Mouse (Mus musculus) kidney, adult 8-10 months (tissue): ENCODE data around the gene Actl11.

Source experiments
- DNase-seq, 2 experiments: peaks; one replicate each; pipeline ENCODE4 v3.0.0; 2022

Gene Actl11

DNA sequence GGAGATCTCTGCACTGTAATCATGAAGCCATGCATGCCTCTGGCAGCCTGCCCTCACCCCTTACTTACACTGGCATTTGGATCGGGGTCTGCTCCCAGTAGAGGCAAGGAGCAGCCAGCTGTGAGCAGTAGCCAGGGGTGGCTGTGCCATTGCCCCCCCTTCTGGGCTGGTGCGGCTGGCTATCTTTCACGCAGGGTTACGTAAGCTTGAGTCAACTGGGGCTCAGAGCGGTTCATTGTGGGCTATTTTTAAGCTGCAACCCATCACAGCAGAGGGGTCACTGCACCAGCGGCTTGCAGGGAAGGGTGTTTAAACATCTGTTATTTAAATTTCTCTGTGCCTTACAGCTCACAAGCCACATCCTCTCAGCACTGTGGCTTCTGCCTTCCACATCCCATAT is 4.3 kb upstream of the Actl11 start:
- DNase-seq, result no peak

DNA sequence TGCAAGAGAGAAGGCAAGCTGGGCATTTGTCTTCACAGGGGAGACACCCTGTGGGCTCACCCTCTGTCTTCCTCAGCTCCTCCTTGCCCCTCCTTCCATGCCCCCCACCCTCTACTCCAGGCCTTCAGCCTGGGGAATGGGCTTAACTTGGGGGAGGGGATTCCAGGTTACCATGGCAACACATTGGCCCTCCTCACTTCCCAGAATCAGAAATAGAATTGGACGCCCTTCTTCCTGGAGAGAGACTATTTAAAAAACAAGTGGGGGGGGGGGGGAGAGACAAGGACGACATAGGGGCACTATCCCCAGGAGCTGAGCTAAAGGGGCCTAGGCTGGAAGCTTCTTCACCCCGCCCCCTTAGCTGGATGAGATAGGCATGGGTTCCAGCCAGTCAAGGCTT is 3.0 kb upstream of the Actl11 start:
- no peak for DNase-seq

DNA sequence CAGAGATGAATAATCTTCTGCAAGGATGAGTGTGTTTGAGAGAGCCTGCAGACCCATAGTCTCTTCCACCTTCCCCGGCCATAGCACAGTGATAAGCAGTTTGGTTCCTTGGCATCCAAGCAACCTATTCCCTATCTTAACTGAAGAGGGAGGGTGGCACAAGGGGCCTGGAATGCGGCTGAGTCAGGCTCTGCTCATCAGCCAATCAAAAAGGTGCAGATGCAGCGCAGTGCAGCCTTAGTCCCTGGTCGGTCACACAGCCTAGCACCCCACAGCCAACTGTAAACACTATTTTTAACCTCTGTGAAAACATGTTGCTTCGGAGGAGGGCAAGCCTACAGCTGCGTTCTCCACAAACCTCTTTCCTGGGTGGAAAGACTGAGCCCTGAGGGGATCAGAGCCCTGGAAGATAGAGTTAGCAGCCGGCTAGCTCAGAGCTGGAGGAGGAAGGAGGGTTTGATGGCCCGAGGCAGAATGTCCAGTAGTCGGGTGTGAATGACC is 1.3 kb upstream of the Actl11 start:
- DNase-seq, result no peak

DNA sequence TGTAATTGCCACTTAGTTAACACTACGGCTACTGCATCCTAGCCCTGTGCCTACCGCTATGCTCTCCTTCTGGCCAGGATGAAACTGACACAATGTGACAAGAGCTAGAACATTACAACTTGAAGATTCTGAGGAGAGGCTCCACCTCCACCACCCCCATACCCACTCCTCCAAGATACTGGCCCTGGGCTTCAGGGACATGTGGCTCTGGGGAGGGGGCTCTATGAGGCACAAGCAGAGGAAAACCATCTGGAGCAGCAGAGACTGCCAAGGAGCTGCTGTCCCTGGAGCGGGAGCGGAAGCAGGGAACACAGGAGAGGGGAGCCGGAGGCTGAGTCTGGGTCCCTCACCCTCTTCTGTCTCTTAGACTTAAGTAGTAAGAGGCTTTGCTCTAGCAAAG is 520 bp upstream of the Actl11 start:
- DNase-seq, result no peak

DNA sequence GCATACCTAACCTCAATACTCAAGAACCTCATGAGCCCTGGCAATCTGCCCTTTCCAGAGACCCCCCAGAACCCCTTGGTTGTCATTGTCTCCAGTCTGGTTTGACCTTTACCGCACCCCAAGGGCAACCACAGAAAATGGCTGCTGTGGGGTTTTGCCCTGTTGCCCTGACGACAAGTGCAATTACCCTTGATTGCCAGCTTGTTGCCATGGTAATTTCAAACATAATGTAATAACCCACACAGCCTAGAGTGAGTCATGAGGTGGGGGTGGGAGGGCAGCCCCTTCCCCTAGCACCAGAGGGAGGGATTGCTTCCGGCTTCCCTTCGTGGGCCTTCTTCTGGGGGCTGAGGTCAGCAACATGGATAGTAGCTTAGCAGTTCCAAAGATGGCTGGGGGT is 4.0 kb downstream of the Actl11 start:
- no peak for DNase-seq

DNA sequence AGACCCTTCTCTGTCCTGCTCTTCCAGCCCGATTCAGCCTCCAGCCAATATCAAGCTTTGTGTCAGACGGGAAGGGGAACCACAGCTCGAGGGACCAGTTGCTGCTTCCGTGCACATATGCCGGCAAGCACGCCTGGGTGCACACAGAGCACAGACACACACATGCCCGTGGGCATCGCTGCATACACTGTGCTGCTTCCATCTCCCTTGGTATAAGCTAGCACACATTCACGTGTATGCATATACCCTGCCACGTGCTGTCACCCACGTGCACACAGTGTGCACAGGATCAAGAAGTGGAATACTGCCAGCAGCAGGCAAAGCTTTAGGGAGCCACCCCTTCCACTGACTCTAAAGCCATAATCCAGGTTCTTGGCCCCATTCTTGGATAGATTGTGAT is 5.9 kb downstream of the Actl11 start:
- no peak for DNase-seq

DNA sequence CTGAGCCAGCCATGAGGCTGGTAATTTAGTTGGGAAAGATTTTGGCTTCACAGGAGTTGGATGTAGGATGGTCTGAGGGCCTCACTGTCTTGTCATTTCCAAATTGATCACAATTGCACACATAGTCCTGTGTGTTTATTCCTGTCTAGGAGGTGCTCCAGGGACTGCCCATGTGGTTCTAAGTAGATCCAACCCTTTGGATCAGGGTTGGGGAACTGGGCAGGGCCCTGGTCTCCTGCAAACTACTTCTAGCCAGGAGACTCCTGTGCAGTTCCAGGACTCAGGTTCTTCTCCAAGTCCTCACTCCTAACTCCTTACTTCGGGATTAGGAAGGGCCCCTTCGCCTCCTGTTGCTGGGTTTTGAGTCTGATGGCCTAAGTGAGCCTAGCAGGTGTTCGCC is 7.1 kb downstream of the Actl11 start, which contains the start of gene Camkv:
TSS of gene Camkv (plus strand) at position 301 of the 400 bp plus-strand sequence.
- no peak for DNase-seq

DNA sequence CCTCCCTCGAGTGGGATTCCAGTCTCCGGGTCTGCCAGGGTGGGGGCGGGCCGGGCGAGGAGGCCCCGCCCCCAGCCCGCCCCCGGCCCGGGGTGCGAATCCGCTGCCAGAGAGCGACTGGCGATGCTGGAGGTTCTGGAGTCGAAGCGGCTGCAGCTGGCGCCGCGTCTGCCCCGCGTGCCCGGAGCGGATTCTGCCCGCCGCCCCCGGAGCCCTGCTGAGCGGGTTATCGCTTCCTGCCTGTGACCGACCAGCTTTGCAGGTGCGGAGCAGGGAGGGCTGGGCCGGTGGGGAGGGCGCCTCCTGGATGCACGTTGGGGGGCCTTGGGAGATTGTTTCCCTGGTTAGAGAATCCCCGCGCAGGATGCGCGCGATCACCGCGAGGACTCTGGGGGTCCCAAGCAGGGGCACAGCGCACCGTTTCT is 7.5 kb downstream of the Actl11 start:
- no peak for DNase-seq

DNA sequence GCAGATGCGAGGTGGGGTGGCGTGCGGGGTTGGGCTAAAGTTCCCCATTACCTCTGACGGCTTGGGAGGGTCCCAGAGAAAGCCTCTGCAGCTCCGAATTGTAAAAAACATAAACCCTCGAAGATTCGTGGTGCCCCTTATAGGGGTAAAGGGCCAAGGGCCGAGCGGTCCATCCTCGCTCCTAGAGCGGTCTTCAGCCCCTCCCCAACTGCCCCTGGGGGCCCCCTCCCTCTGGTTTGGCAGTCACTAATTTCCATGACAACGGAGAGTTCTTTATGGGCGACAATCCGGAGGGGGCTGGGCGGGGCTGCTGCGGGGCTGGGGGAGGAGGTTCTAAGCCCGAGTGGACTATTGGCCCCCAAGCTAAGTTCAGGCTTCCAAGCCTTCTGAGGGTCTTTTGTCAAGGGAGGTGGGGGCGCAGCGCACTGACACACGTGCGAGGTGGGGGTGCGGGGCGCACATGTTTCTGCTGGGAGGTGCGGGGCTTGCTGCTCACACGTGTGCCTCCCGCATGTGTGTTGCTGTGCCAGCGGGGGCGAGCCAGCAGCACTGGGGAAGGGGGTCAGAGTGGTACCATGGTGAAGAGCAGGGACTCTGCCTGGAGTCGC is 8.1 kb downstream of the Actl11 start:
- no peak for DNase-seq

DNA sequence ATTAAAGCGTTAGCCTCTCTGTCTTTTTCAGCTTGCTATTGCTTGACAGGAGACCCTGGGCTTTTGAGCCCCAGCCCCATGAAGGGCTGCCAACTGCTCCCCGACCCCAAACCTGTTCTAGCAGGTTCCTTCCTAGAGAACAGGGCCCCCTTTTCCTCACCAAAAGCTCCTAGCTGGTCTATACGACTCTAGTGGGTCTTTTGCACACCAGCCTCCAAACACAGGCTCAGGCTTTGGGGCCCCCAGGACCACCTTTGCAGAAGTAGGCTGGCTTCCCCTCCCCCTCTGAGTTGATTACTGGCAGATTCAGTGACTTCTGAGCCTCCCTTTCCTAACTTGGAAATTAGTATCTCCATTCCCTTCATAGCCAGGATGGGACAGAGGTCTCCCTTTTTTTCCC is 8.6 kb downstream of the Actl11 start:
- DNase-seq, result no peak

DNA sequence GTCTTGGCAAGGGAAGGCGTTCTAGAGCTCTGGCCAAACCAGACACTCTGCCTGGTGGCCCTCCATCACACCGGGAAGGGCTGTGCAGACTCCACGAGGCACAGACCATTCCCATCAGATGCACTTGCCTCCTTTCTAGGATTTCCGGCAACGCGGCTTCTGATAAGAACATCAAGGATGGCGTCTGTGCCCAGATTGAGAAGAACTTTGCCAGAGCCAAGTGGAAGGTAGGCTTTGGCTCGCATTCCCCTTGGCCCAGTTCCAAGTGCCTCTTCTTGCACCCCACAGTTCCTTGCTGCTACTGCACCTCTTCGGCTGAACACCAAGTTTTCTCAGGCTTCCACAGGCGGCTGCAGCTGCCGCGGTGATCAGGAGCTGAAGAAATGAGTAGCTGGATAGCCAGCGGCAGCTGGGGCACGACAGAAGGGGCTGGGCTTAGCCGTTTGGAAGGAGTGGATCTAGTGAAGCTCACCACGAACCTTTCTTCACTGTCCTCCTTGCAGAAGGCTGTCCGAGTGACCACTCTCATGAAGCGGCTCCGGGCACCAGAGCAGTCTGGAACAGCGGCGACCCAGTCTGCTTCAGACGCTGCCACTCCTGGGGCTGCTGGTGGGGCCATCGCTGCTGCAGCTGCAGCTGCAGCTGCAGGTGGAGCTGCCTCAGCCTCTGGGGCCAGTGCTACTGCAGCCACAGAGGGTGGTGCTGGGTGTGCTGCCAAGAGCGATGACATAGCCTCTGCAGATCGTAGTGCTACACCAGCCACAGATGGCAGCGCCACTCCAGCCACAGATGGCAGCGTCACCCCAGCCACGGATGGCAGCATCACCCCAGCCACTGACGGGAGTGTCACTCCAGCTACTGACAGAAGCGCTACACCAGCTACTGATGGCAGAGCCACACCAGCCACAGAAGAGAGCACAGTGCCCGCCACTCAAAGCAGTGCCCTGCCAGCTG is 19.2 kb downstream of the Actl11 start:
- no peak for DNase-seq

DNA sequence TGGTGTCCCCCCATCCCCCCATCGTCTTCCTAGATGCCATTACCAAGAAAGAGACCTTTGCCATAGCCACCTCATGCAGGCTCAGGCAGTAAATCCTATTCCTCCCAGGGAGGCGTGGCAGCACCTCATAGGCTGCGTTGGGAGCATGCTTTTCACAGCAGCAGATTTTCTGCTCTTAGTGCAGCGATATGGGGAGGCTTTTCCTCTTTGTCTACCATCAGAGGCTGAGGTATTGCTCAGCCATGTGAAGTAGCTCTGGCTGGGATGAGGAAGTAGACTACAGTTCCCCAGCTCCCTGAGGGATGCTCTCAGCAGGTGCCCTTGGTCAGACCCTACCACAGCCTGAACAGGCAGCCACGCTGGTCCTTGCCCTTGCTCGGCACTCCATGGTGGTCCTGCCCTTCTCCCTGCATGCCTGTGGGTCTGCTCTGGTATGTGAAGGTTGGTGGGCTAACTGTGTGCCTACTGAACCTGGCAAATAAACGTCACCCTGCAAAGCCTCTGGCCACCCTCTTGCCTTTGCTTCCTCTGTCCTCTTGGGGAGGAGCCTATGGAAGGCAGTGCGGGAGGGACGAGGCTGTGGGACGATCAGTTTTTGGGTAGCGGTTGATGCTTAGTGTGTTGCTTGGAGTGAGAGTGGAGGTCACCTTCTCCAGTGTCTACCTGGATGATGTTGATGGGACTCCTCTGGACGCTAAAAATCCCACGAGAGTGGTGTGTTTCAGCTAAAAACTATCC is 21.1 kb downstream of the Actl11 start:
- no peak for DNase-seq

DNA sequence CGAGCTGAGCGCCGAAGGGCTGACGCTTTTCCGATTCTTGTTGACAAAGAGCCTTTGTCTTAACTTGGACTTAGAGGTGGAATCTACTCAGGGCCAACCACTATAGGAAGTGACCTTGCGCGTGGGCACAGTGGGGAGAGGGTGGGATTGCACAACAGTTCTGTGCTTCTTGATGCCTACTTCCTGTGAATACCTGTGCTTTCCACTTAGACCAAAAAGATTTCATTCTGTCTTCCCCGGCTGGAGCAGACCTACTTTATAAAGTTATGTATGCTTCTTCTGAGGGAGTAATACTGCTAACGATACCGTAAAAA is 21.6 kb downstream of the Actl11 start, which contains the start of gene Traip:
TSS of gene Traip (plus strand) at position 215 of the 314 bp plus-strand sequence.
- no peak for DNase-seq

DNA sequence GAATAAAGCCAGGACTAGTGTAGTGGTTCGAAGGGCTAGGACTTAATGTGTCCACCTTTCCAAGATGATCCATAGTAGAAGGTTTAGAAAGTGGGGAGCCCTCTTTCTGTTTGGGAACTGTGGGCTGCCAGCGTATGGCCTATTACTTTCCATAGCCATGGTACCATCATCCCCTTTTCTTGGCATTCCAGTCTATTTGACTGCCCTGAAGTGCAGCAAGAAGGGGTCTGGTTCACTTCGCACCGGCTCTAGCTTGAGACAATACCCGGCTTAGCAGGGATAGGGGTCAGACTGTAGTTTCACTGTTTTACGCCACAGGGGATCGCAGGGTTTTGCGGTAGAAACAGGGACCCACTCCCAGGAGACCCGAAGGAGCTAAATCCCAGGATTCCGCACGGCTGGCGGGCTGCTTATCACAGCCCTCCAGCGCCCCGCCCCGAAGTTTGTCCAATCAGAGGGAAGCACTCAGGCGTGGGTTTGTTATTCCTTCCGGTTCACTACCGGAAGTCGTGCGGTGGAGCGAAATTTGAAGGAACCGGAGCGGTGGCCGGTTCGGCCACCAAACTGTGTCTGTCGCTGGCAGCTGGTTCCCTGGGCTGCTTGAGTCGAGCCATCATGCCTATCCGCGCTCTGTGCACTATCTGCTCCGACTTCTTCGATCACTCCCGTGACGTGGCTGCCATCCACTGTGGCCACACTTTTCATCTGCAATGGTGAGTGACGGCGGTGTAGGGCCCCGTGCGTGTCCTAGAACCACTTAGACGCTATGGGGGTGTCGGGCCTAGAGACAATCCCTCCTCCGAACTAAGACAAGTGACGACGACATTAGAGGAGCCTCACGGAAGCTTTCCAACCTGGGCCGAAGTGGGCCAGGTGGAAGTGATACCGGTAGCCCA is 22.4 kb downstream of the Actl11 start:
- DNase-seq, result peak; percentile 90 to 92

DNA sequence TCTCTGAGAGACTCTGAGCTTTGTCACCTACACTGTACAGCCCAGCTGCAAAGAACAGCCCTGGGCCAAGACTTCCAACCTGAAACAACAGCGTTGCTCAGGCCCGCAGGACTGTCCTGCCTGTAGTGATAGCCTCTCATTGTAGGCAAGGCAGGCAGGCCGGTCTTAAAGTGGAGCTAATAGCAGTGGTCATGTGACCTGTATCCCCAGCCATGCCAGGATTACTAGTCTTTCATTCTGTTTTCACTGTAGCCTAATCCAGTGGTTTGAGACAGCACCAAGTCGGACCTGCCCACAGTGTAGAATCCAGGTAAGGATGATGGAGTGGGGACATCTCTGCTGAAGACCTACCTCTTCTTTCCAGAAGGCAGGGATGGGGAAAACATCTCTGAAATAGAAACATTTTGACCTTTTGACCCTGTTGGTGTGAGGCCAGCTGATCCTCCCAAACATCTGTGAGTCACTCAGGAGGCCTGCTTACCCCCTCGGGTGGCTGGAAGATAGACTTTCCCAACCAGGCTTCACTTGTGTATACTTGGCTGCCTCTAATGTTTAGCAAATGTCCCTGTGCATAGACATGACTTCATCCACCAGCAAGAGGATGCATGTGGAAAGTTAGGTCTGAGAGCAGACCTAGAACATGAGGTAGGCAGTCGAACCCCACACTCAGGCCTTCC is 27.5 kb downstream of the Actl11 start:
- DNase-seq, result no peak

DNA sequence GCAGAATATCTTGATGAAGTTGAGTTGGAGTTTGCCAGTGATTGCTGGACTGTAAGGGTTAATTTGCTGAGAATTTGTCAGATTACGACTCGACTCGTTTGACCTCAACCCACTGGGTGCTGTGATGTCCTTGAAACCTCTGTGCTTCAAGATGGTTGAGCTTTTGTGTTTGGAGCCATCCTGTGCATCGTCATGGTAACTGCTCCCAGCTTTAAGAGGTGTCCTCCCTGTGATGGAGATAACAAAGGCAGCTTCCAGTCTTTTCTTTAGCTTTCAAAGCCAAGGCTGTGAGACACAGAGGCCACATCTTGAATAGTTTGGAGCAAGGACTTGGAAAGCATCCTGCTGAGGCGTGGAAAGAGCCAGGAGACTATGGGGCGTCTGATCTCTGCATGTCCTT is 28.9 kb downstream of the Actl11 start:
- DNase-seq, result no peak

DNA sequence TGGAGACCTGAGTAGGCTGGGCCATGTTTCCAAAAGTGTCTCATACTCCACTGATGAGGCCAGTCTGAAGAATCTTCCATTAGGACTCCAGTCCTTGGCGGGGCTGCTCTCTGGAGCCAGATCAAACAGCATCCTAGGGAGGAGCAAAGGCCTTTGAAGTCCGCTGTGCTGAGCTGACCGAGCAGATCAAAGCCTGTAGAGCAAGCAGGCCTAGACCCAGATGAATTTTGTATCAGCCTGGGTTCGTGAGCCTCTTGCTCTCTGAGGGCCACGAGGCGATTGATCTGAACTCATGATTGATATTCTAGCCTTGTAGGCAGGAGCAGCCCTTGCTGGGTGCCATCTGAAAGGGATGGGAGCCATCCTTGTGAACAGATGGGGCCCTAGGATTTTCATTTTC is 31.6 kb downstream of the Actl11 start:
- DNase-seq, result no peak

DNA sequence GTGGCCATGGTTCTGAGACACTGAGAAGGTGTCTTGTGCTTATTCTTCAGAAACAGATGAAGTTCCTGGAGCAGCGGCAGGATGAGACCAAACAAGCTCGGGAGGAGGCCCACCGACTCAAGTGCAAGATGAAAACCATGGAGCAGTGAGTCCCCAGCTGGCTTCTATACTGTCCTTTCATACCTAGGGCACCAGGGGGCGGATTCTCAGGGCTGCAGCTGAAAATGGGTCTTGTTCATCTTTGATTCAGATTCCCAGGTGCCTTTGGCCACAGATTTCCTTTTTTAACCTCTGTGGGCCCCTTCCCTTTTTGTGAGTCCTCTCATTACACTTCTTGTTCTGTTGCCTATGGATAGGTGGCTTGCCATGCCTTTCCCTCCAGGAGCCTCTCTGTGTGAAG is 32.7 kb downstream of the Actl11 start:
- DNase-seq, result no peak

DNA sequence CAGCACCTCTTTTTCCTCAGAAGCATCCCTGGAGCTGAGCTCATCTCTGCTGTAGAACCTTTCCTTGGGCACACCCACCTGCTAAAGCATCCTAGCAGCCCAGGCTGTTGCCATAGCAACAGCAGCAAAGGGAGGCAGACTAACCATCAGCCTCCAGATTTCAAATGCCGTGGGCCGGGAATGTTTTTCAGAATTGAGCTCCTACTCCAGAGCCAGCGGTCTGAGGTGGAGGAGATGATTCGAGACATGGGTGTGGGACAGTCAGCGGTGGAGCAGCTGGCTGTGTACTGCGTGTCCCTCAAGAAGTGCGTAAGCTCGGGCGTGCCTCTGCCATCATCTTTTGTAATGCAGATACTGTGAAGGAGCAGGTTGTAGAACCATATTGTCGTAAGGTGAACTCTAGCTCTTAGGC is 33.1 kb downstream of the Actl11 start:
- no peak for DNase-seq

DNA sequence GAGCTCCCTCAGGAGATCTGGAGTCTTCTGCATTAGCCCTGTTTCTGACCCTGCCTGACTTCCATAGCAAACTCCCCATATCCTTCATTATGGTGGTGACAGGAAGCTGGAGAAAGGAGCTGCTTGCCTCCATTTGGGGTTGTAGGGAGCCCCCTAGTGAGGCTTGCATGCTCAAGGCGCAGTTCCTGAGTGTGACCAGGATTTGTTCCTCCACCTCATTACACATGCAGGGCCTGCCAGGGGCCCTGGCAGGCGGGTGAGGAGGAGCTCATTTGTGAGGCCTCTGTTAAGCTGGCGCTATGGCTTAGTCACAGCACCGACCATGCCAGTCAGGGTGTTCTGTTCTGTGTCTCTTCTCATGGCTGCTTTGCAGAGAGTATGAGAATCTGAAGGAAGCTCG is 33.6 kb downstream of the Actl11 start:
- no peak for DNase-seq

DNA sequence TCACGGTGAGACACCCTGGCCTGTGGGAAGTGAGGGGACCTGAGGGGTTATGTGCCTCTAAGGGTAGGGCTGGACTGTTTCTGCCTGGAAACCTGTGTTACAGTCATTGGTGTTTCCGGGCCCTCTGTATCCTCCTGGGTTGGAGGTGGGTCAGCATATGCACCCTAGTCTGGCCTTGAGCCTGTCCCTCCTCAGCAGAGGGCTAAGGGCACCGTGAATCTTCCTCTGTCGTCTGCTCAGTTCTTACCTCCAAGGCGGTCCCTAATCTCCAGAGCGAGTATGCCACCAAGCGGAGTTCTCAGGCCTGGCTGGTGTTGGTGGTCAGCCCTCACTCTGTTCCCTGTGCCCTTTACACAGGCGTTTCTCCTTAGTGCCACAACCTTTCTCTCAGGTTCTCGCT is 34.6 kb downstream of the Actl11 start:
- no peak for DNase-seq

DNA sequence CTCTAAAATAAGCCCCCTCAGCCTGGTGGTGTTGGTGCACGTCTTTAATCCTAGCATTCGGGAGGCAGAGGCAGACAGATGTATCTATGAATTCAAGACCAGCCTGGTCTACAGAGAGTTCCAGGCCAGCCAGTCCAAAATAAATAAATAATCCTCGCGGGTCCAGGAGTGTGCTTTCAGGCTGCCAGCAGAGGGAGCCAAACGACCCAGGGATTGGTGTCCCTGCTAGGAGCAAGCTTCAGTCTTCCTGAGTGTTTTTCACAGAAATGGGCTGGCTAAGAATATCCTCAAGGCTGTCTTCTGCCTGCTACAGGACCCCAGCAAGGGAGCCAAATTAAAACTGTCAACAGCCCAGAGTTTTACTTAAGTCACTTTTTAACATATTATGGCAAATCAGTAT is 35.4 kb downstream of the Actl11 start:
- peak; percentile 41 to 76 for DNase-seq
